Mouse (Mus musculus) splenic B cell, adult 2 months (primary cell): ENCODE results near the gene Slc22a26.
"Not testable (repeated sequence)": the region's sequence is repeated elsewhere in the genome, so short reads cannot be mapped to it uniquely, and the experiment has no call there.

Source experiments
- DNase-seq: peaks from one replicate; pipeline ENCODE4 v3.0.0-alpha.2; 2011; ENCODE audit warnings: low read depth, low spot score
- H3K27me3 ChIP-seq: 2 replicates; pipeline ENCODE4 v1.6.1; 2012; ENCODE audit warnings: mild to moderate bottlenecking, low read length, moderate library complexity, mixed read lengths; ENCODE audit not compliant: control insufficient read depth, poor library complexity, insufficient read depth, severe bottlenecking
- H3K36me3 ChIP-seq: 2 replicates; pipeline ENCODE4 v1.6.1; 2012; ENCODE audit warnings: mild to moderate bottlenecking, low read length, moderate library complexity, mixed read lengths; ENCODE audit not compliant: control insufficient read depth, poor library complexity, insufficient read depth, severe bottlenecking

Slc22a26 gene

GRCm38 (mm10) chr19:7802571-7802970 is at the start of gene Slc22a26:
Slc22a26 (minus strand) TSS chr19:7802667.
- DNase-seq = no peak
- no peaks in the 10 kb centered on the region for H3K27me3 ChIP-seq
- H3K36me3 ChIP-seq = no peaks in the 10 kb centered on the region

- no peaks in the 10 kb centered on the region for H3K27me3 ChIP-seq
- H3K36me3 ChIP-seq = no peaks in the 10 kb centered on the region
- no peak for DNase-seq
Measured at GRCm38 (mm10) chr19:7829851-7830250, 27.4 kb upstream of the Slc22a26 start.

- DNase-seq = no peak
- H3K36me3 ChIP-seq = no peaks in the 10 kb centered on the region
Measured at GRCm38 (mm10) chr19:7790571-7790970, 11.9 kb downstream of the Slc22a26 start.

GRCm38 (mm10) chr19:7775306-7775705 is 27.2 kb downstream of the Slc22a26 start:
- Histone ChIP-seq H3K27me3 (no peaks in the 10 kb centered on the region), H3K36me3 (no peaks in the 10 kb centered on the region)
- DNase-seq = no peak

More at GRCm38 (mm10) chr19:7790571-7790970, 11.9 kb downstream of the Slc22a26 start:
- H3K27me3 ChIP-seq = no peaks in the 10 kb centered on the region

- DNase-seq = no peak
- Histone ChIP-seq H3K36me3 (no peaks in the 10 kb centered on the region), H3K27me3 (no peaks in the 10 kb centered on the region)
Measured at GRCm38 (mm10) chr19:7766124-7766523, 36.3 kb downstream of the Slc22a26 start.

GRCm38 (mm10) chr19:7765599-7765998 is 36.9 kb downstream of the Slc22a26 start:
- no peak for DNase-seq

GRCm38 (mm10) chr19:7753371-7753770 is 49.1 kb downstream of the Slc22a26 start:
- H3K27me3 ChIP-seq, H3K36me3 ChIP-seq, DNase-seq: not testable (repeated sequence)

More at GRCm38 (mm10) chr19:7765599-7765998, 36.9 kb downstream of the Slc22a26 start:
- Histone ChIP-seq H3K36me3 (no peaks in the 10 kb centered on the region), H3K27me3 (no peaks in the 10 kb centered on the region)
